Comparison of ENCODE assay signal across 7 mouse cellular contexts in the genomic region with DNA sequence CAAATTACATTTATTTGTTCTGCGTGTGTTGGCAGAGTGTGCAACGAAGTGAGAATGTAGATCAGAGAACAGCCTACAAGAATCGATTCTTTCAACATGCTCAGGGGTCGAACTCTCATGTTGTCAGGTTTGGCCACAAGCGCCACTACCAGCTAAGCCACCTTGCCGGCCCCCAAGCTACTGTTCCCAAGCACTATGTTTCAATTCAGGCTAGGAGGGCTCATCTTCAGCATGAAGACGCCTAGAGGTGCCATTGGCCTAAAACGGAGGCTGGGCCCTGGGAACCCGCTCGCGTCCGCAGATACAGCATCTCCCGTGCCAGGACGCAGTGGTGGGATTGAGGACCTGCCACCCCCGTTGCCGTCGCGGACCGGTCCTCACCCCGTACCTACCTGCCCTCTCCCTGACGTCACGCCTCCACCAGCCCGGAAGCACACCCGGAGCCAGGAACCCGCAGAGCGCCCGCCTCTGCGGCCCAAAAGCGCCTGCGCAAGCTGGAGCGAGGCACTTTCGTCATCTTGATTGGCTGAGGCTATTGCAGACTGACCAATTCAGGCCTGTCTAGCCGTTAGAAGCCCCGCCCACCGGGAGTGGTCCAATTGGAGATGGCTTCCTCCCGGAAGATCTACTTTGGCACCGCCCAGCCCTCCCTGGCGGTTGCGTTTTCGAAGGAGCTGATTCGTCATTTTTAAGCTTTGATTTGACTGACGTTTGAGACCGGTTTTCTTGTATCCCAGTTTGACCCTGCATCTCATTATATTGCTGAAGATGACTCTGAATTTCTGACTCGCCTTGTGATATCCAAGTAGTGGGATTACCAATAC. TPM values are rescaled to one million over a fixed set of nuclear protein-coding genes. Genes with fewer than 3 reads are reported as not detected.
DNase-seq lines count a peak whose midpoint lies in the region; ATAC-seq and TF ChIP-seq lines count a peak whose summit lies in the region.

A gene (minus strand): TSS at position 431 of the 824 bp plus-strand sequence.

- intact Hi-C loops in left cerebral cortex, postnatal 4 days (cut with DNase I), result no loop called here

- H3K4me1 ChIP-seq in embryonic facial prominence, embryonic 10.5 days, result peaks cover 10% of the 10 kb centered on the region
- no peaks in the 10 kb centered on the region; the same call in 1 of the 2 replicates for H3K4me1 ChIP-seq in intestine, postnatal 0 days (replicated peaks; ENCODE audit: control insufficient read depth, insufficient read depth, low read length)
- H3K4me1 ChIP-seq in midbrain, embryonic 12.5 days, result peaks cover 10% of the 10 kb centered on the region
- H3K4me1 ChIP-seq in small intestine, adult 2 months (ENCODE audit: control insufficient read depth, insufficient read depth, insufficient read length, low read length), result peaks cover 3% of the 10 kb centered on the region

- DNase-seq in adrenal gland, postnatal 10 days, result peak; percentile 99
- peak; percentile 99 for DNase-seq in embryonic facial prominence, embryonic 10.5 days (ENCODE audit: low spot score)
- DNase-seq in gonadal fat pad, adult 2 months (ENCODE audit: low read depth), result peak; percentile 96
- DNase-seq in left cerebral cortex, postnatal 4 days, result peak; percentile 100

- TF ChIP-seq CTCF in intestine, postnatal 0 days (IDR thresholded peaks at IDR 0.05; ENCODE audit: low read depth), result no peak; the same call in 1 of the 2 replicates
- TF ChIP-seq CTCF in small intestine, adult 2 months (IDR thresholded peaks at IDR 0.05; ENCODE audit: extremely low read depth, insufficient read length, insufficient replicate concordance, low read depth, low read length), result peak; percentile 5; the same call in 1 of the 2 replicates

- H3K27ac ChIP-seq in embryonic facial prominence, embryonic 10.5 days (replicated peaks), result peak within 1 kb of the TSS; percentile 87
- no peak within 1 kb of the TSS for H3K27ac ChIP-seq in intestine, postnatal 0 days (ENCODE audit: low read depth, low read length)
- H3K27ac ChIP-seq in midbrain, embryonic 12.5 days (replicated peaks), result peak within 1 kb of the TSS; percentile 69
- H3K27ac ChIP-seq in small intestine, adult 2 months (ENCODE audit: insufficient read depth, low read depth, low read length), result peak within 1 kb of the TSS; percentile 68

- H3K27me3 ChIP-seq in embryonic facial prominence, embryonic 10.5 days (replicated peaks; ENCODE audit: low read depth, poor library complexity, severe bottlenecking), result no peaks in the 10 kb centered on the region
- no peaks in the 10 kb centered on the region for H3K27me3 ChIP-seq in intestine, postnatal 0 days (replicated peaks; ENCODE audit: control insufficient read depth, insufficient read depth, low read length)
- no peaks in the 10 kb centered on the region for H3K27me3 ChIP-seq in midbrain, embryonic 12.5 days
- H3K27me3 ChIP-seq in small intestine, adult 2 months (ENCODE audit: control insufficient read depth, insufficient read depth, low read length), result no peaks in the 10 kb centered on the region

- no peaks in the 10 kb centered on the region for H3K9me3 ChIP-seq in embryonic facial prominence, embryonic 10.5 days
- H3K9me3 ChIP-seq in intestine, postnatal 0 days (ENCODE audit: control insufficient read depth), result no peaks in the 10 kb centered on the region
- no peaks in the 10 kb centered on the region for H3K9me3 ChIP-seq in midbrain, embryonic 12.5 days

- peak; percentile 100 for ATAC-seq in intestine, postnatal 0 days
- ATAC-seq in midbrain, embryonic 12.5 days (ENCODE audit: low FRiP score, low read depth), result peak; percentile 99

- H3K9ac ChIP-seq in intestine, postnatal 0 days (ENCODE audit: low read depth, low read length), result peak within 1 kb of the TSS; percentile 50
- peak within 1 kb of the TSS; percentile 75 for H3K9ac ChIP-seq in midbrain, embryonic 12.5 days (replicated peaks)

- H3K36me3 ChIP-seq in embryonic facial prominence, embryonic 10.5 days (replicated peaks), result peaks cover 22% of the 10 kb centered on the region
- H3K36me3 ChIP-seq in intestine, postnatal 0 days (ENCODE audit: control insufficient read depth, insufficient read depth), result peaks cover 25% of the 10 kb centered on the region
- H3K36me3 ChIP-seq in midbrain, embryonic 12.5 days, result peaks cover 20% of the 10 kb centered on the region
- H3K36me3 ChIP-seq in small intestine, adult 2 months (ENCODE audit: control insufficient read depth, insufficient read depth, low read length), result peaks cover 12% of the 10 kb centered on the region; the same call in 1 of the 2 replicates

- H3K4me3 ChIP-seq in embryonic facial prominence, embryonic 10.5 days, result peak within 1 kb of the TSS; percentile 89
- peak within 1 kb of the TSS; percentile 58 for H3K4me3 ChIP-seq in intestine, postnatal 0 days (ENCODE audit: low read depth, low read length)
- peak within 1 kb of the TSS; percentile 68 for H3K4me3 ChIP-seq in midbrain, embryonic 12.5 days
- peak within 1 kb of the TSS; percentile 87 for H3K4me3 ChIP-seq in small intestine, adult 2 months (ENCODE audit: low read depth, low read length)

- WGBS in embryonic facial prominence, embryonic 10.5 days, result under 1% methylated on average over 44 of the region's 44 CpGs
- under 1% methylated on average over 44 of the region's 44 CpGs for WGBS in intestine, postnatal 0 days
- under 1% methylated on average over 43 of the region's 44 CpGs for WGBS in midbrain, embryonic 12.5 days
- under 1% methylated on average over 44 of the region's 44 CpGs for WGBS in small intestine, adult 2 months

- TF ChIP-seq POLR2A in small intestine, adult 2 months (IDR thresholded peaks at IDR 0.05; ENCODE audit: low read depth, low read length), result peak; percentile 73

- H3K4me2 ChIP-seq in intestine, postnatal 0 days (replicated peaks; ENCODE audit: low read depth), result peak within 1 kb of the TSS; percentile 68
- peak within 1 kb of the TSS; percentile 88 for H3K4me2 ChIP-seq in midbrain, embryonic 12.5 days (replicated peaks)

RNA-seq across cellular contexts. Expression of the gene that starts here (rescaled TPM):
- 10 to 100 TPM; 14.2 to 16.5 TPM for total RNA-seq in adrenal gland, postnatal 10 days (2021)
- 21.9 and 24.6 TPM in 2 replicates for polyA plus RNA-seq in embryonic facial prominence, embryonic 10.5 days (2016; fragmentation: Nextera tagmentation; extraction: Ambion mirVana)
- 32.1 and 44.9 TPM in 2 replicates for polyA plus RNA-seq in gonadal fat pad, adult 2 months (2012; rRNA removed)
- polyA plus RNA-seq in intestine, postnatal 0 days (2015; fragmentation: Nextera tagmentation; extraction: Ambion mirVana), result 12.8 and 12.9 TPM in 2 replicates
- 10 to 100 TPM; 19.7 to 23.5 TPM for total RNA-seq in left cerebral cortex, postnatal 4 days (2021)
- 24.3 and 25.1 TPM in 2 replicates for polyA plus RNA-seq in midbrain, embryonic 12.5 days (2016; fragmentation: Nextera tagmentation; extraction: Ambion mirVana)
- 11.9 and 37.3 TPM in 2 replicates for polyA plus RNA-seq in small intestine, adult 2 months (2012; rRNA removed)
